Mouse (Mus musculus): ENCODE results near the gene Klkb1. TPM values are rescaled to one million over a fixed set of nuclear protein-coding genes. Genes with fewer than 3 reads are reported as not detected.

Gene Klkb1
- polyA plus RNA-seq, 1 experiment from 2014 or later = not detected

DNA sequence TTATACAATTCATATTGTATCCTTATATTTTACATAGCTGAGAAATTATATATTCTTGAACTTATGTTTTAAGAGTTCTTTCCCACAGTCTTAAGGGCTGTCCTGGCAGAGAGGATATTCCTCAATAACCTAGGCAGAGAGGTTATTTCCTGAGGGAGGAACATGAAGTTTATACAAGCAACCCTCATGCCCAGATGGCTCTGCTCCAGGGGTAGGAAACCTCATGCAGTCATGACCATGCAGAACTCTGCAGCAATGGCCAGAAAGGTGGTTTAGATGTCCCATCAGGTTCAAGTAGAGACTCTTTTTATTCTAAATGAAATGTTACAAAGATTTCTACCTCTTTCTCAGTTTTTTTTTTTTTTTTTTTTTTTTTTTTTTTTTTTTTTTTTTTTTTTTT lies 25.6 kb downstream of the Klkb1 start:
- DNase-seq (ENCODE audit: low spot score) = no peak

DNA sequence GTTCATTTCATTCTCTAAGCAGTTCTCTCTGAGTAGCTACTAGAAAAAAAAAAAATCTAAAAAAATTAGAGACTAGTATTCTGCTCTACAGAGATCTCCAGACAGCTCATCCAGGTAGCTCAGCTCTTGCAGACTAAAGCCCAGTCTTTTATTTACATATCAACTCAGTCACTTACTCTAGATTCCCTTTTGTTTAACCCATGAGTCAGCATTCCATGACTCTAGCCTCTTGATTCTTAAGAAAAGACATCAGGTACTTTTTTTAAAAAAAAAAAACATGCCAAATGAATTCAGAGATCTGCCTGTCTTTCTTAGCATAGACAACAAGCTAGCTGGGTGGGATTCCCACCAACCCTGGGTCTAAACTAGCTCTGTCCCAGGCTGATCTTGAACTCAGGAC lies 26.2 kb downstream of the Klkb1 start:
- DNase-seq (ENCODE audit: low spot score) = no peak

DNA sequence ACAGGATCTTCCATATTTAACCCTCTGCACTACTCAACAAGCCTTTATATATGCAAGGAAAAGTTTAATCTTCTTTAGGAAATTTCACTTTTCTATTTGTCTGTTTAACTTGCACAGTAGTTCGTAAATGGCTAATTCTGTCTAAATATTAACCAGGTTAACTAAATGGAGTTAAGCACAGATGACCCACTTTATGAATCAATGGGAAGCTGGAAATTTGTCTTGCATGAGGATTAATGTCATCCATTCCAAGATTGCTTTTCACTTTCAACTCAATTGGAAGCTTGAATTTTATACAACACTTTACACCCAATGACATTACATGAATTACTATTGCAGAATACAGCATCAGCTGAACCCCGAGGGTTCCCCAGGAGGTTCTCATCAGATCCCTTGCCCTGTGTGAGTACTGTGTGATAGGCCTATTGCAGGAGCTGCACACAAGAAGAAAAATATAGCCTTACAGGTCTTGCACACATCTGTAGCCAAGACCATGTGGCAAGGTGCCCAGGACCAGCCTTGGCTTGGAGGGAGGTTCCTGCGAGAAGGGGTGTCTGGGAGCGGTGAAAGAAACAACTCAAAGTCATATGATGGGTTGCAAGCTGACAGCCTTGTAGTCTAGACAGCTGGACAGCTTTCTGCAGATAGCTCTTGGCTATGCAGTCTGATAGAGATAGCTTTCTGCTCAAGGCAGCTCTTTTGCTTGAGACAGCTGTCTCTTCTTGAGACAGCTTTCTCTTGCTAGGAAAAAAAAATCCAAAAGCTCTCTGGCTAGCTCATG lies 26.9 kb downstream of the Klkb1 start:
- no peak for DNase-seq (ENCODE audit: low spot score)

DNA sequence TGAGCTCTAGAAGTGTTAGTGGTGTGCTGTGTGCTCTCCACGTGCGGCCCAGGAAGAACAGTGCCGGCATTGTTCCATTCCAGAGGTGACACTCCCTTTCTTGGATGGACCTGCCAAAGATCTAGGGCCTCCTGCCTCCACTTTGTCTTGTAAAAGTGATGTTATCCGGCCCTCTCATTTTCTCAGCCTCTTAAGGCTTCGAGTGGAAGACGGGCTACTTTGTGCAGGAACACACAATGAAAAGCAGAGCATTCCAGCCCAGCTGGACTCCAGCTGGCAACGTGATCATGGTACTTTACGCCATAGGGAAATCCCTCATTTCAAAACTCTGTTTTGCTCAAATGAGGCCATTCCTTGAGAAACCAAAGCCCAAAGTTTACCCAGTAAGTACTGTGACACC lies 27.7 kb downstream of the Klkb1 start:
- no peak for DNase-seq (ENCODE audit: low spot score)

DNA sequence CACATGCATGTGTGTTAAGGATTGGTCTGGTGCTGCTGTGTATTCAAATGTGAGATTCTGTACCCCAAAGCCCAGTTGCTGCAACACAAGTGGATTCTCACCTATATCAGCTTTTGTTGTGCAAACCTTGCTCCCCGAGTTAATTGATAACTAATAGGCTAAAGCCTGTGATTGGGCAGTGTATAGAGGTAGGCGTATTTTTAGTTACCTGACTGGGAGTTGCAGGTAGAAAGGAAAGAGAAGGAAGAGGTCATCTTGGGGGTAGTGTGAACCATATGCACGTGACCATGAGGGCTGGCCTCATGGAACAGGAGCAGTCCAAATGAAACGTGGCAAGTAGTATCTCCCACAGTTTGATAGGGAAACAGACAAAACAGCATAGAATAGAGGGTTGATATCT lies 29.7 kb downstream of the Klkb1 start:
- DNase-seq (ENCODE audit: low spot score) = no peak

DNA sequence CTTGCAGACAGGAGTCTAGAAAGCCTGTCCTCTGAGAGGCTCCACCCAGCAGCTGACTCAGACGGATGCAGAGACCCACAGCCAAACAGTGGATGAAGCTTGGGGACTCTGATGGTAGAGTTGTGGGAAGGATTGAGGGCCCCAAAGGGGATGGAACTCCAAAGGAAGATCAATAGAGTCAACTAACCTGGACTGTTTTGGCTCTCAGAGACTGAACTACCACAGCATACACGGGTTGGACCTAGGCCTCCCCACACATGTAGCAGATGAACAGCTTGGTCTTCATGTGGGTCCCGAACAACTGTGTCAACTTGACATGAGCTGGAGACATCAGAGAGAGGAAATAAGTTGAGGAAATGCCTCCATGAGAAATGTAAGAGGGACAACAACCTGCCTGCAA lies 31.8 kb downstream of the Klkb1 start:
- no peak for DNase-seq (ENCODE audit: low spot score)

DNA sequence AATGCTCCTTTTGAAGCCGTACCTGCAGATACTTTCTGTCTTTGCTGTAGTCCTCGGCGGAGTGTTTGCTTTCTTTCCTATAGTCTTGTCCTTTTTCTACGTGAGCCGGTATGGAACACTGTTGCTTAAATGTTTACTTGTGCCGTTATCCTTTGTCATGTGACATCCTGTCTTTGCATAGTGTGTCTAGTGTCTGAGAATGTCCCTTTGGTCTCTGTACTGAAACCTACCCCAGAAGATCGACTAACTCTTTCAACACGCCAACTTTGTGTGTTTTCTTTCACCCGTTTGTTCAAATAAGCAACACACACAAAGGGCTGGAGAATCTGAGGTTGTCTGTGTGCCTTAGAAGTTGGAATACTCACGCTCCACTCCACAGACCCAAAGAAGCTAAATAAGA lies 32.7 kb downstream of the Klkb1 start, which contains the start of gene F11:
TSS of gene F11 (minus strand) at position 112 of the 400 bp plus-strand sequence.
- no peak for DNase-seq (ENCODE audit: low spot score)

DNA sequence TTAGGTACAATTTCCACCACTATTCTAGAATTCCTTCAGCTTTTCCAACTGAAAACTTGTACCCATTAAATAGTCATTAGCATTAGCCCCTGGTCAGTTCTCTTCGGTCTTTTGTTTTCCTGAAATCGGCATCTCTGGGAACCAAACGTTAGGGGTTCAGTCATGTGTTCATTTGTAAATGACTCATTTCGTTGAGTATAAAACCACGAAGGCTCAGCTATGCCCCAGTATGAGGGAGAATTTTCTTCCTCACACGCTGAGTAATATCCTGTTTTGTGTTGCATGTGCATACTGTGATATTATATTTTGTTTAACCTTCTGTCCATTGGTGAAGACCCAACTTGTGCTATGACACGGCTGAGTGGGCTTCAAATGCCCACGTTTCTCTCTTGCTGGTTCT lies 36.2 kb downstream of the Klkb1 start:
- DNase-seq (ENCODE audit: low spot score) = no peak

DNA sequence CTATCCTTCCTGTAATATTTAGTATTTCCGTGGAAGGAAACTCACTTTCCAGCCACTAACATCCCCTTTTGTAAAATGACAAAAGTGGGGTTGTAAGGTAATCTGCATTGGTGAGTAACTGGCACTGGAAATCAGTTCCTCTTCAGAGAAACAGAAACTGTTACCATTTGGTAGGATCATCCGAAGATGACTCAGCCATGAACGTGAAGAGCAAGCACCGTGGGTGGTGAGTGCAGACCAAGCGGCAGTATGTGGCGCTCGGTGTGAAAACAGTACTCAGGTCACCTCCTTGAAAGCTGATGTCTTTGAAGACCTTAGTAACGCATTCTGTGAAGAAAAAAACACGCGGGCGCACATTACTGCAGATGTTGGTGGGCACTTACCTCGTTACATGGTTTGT lies 39.6 kb downstream of the Klkb1 start:
- DNase-seq (ENCODE audit: low spot score) = no peak

DNA sequence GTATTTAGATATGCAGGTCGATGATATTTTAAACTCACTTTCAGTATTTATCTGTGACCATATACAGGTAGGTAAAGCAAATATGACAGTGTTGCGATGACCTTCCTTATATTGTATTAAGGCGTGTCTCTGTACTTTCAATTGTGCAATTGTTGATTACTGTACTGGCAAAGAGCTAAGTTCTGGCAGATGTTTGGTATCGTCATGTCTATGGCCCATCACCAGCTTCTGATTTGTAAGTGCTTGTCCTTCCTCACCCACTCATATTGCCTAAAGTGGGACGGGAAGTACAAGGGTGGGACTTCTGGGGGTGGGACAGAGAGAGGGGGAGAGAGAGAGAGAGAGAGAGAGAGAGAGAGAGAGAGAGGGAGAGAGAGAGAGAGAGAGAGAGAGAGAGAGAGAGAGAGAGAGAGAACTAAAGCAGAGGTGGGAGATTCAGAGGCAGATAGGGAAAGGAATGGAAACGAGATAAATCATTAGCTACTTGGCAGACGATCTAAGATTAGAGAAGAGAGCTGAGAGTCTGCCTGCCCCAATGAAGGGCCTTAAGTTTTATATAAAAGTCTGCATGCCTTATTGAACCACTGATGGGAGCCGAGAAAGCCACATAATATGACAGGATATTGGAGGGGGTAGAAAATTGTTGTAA lies 40.3 kb downstream of the Klkb1 start:
- DNase-seq (ENCODE audit: low spot score) = no peak

DNA sequence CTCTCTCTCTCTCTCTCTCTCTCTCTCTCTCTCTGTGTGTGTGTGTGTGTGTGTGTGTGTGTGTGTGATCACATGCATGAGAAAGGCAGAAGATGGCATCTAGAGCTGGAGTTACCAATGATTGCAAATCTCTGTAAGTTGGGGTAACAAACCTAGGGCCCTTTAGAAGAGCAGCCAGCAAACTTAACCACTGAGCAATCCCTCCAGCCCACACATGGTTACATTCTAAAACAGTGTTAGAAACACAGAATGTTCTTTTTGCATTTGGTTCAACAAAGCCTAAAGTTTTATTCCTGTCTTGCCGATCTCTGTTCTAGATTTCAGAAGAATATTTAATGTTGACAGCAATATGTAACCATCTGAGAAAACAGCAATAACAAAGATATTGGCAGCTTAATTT lies 41.1 kb downstream of the Klkb1 start:
- DNase-seq (ENCODE audit: low spot score) = no peak

DNA sequence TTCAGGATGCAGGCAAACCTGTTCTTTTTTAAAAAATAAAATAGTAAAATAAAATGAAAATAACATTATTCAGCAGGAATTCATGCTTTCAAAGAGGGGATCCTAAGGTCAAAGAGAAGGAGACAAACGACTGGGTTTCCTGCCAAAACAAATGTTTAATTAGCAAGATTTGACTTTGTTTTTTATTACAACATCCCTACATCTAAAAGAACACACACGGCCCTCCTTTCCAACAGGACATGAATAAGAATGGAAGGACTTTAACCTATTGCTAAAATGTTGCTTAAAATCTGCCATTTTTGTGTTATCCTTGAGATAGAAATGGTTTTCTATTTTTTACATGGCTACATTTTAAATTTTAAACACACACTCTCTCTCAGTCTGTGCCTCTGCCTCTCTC lies 41.5 kb downstream of the Klkb1 start:
- DNase-seq (ENCODE audit: low spot score) = no peak

DNA sequence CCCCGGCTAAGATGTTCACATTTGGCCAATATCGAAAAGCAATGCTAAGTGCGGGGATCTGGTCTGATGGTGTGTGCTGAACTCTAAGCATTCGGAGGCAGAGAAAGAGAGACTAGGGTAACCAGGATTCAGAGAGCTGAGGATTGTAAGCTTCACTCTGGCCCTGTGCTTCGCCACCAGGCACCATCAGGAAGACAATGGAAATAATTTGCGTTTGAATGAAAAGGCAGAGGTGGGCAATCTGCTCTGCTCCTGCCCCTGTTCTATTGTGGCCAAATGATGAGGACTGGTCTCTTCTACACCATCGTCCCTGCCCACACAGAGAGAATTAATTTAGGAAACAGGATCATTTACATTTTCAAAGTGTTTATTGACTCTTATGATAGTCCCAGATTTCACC lies 48.4 kb downstream of the Klkb1 start:
- DNase-seq (ENCODE audit: low spot score) = no peak

DNA sequence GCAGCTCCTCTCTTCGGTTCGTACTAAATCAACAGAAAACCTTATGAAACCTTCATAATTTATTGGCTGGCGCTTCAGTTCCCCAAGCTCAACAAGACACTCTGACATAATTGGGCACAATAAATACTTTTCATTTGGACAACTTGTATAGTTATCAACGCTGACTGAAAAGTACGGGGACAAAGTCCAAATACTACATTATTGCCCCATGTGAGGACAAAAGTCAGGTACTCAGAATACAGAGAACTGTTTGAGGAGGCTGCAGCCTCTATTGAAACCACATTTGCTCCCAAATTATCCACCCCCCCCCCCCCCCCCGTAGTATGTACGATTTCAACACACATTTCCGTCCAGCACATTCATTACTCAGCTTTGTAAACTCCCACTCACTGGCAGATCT lies 55.3 kb downstream of the Klkb1 start:
- no peak for DNase-seq (ENCODE audit: low spot score)

DNA sequence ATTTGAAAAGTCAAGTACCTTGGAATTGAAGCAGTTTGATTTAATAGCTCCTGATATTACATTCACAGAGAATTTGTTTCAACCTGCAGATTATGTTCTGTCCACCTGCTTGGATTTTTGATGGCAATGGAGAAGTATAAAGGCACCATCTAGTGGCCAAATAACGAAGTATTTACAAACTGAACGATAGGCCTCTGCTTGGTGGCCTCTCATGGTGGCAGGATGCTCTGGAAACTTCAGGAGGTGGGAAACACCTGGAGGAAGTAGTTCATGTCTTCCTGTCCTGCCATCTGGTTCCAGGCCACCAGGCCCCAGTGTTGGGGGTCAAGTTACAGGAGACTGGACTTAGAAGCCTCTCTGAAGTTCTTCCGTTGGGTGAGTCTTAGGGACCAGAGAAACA lies 56.4 kb downstream of the Klkb1 start:
- no peak for DNase-seq (ENCODE audit: low spot score)

DNA sequence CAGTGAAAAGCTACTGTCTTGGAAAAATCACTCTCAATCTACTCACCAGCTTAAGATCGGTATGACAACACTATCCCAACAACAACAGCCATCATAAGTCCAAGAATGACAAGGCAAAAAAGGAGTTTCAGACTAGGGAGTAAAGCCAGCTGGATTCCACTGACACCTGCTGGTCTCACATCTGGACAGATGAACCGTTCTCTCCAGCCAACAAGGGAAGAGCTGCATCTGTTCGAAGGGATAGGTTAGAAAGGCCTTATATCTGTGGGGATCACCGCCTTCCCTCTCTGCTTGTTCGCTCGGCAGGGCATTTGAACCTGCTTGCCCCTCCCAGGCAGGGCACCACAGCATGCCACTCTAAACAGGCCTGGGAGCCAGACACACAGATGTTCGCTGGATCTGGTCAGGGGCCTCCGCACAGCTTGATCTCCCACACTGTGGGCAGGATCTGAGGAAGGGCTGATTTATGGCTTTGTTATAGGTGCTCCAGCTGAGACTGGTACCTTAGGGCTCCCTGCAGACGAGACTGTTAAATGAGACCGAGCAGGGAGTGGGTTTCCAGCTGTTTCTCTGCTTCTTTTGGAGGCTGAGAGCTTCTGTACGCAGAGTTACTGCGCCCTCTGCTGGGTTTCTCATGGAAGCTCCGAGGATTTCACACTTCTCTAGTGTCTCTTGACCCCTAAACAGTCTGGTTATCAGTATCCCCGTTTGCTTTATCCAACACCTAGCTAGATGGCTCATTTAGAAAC lies 58.3 kb downstream of the Klkb1 start:
- DNase-seq (ENCODE audit: low spot score) = peak; percentile 4

DNA sequence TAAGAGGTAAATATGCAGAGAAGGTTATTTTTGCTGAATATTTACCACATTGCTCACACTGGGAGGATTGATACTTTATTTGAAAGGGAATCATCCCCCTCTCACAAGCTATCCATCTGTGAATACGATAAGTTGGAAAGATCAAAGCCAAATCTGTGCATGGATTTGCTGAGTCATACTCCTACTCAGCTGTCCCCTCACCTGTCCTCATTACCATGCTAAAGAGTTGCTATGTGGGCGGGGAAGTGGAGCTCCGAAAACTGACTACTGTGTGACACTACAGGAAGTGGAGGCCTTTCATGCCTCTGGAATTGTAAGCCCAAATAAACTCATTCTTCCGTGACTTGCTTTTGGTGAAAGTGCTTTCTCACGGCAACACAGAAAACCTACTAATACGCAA lies 59.4 kb downstream of the Klkb1 start:
- DNase-seq (ENCODE audit: low spot score) = no peak

DNA sequence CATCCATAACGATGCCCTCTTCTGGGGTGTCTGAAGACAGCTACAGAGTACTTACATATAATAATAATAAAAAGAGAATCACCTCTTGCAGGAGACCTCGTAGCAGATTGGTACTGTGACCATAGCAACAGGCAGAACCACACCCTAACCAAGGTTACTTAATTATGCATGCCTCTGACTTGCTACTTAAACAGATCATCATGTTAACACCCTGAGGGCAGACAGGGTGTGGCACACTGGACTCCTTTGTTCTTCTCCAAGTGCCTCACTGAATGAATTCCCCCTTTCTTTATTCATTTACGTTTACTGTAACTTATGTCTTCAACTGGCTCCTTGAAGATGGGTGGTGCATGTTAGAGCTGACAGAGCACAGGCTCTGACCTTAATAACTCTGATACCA lies 61.4 kb downstream of the Klkb1 start:
- no peak for DNase-seq (ENCODE audit: low spot score)
